Mouse (Mus musculus): ENCODE results near the gene Ccdc170. TPM values are rescaled to one million over a fixed set of nuclear protein-coding genes. Genes with fewer than 3 reads are reported as not detected.

The Ccdc170 gene
- polyA plus RNA-seq, 1 experiment from 2014 or later, result 0.20 TPM

GRCm38 (mm10) chr10:4483848-4484247, 1.5 kb downstream of the Ccdc170 start:
- 79% methylated on average over 1 of the region's 1 CpGs for WGBS
- H3K4me2 ChIP-seq (replicated peaks), result no peak overlapping the region
- H3K4me1 ChIP-seq, result no peaks in the 10 kb centered on the region
- H3K27ac ChIP-seq, result no peak overlapping the region
- no peaks in the 10 kb centered on the region for H3K9me3 ChIP-seq
- no peaks in the 10 kb centered on the region for H3K36me3 ChIP-seq
- H3K9ac ChIP-seq, result no peak overlapping the region
- no peaks in the 10 kb centered on the region for H3K27me3 ChIP-seq
- H3K4me3 ChIP-seq, result no peak overlapping the region
- no peak for ATAC-seq (ENCODE audit: low FRiP score, low read depth)

- H3K36me3 ChIP-seq, result no peaks in the 10 kb centered on the region
- 72% methylated on average over 9 of the region's 9 CpGs for WGBS
- no peak for ATAC-seq (ENCODE audit: low FRiP score, low read depth)
Observed at GRCm38 (mm10) chr10:4484986-4485385, 2.7 kb downstream of the Ccdc170 start.

GRCm38 (mm10) chr10:4489865-4490264, 7.6 kb downstream of the Ccdc170 start:
- H3K9me3 ChIP-seq, result no peaks in the 10 kb centered on the region
- no peak overlapping the region for H3K4me2 ChIP-seq (replicated peaks)
- no peak for ATAC-seq (ENCODE audit: low FRiP score, low read depth)
- H3K4me1 ChIP-seq, result no peaks in the 10 kb centered on the region
- H3K9ac ChIP-seq, result no peak overlapping the region
- no peaks in the 10 kb centered on the region for H3K36me3 ChIP-seq
- no peaks in the 10 kb centered on the region for H3K27me3 ChIP-seq
- 83% methylated on average over 5 of the region's 5 CpGs for WGBS
- no peak overlapping the region for H3K27ac ChIP-seq
- H3K4me3 ChIP-seq, result no peak overlapping the region

More at GRCm38 (mm10) chr10:4484986-4485385, 2.7 kb downstream of the Ccdc170 start:
- Histone ChIP-seq H3K4me1 (no peaks in the 10 kb centered on the region), H3K27me3 (no peaks in the 10 kb centered on the region), H3K9me3 (no peaks in the 10 kb centered on the region), H3K9ac (no peak overlapping the region), H3K4me2 (replicated peaks) (no peak overlapping the region), H3K27ac (no peak overlapping the region), H3K4me3 (no peak overlapping the region)

DNA sequence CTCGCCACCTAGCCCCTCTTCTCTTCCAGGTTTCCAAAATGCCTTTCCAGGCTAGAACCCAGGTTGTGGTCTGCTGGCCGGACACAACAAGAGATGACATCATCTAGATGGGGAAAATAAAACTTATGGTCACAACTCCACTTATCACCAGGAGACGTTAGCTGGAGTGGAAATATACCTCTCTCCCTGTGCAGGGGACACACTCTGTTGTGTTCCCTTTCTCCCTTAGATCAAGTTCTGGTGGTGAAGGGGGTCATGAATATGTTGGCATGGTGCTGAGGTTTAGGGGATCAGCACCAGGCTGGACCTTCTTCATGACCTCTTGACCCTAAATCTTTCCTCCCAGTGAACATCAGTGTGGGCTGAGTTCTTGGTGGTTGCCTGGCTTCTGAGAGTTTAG, 9.0 kb downstream of the Ccdc170 start:
- no peaks in the 10 kb centered on the region for H3K36me3 ChIP-seq
- no peak overlapping the region for H3K9ac ChIP-seq
- no peak overlapping the region for H3K4me2 ChIP-seq (replicated peaks)
- no peak overlapping the region for H3K27ac ChIP-seq
- H3K27me3 ChIP-seq, result no peaks in the 10 kb centered on the region
- ATAC-seq (ENCODE audit: low FRiP score, low read depth), result no peak
- H3K9me3 ChIP-seq, result no peaks in the 10 kb centered on the region
- H3K4me1 ChIP-seq, result no peaks in the 10 kb centered on the region
- H3K4me3 ChIP-seq, result no peak overlapping the region
- WGBS, result 52% methylated on average over 3 of the region's 3 CpGs

- 31% methylated on average over 1 of the region's 1 CpGs for WGBS
- H3K4me2 ChIP-seq (replicated peaks), result no peak overlapping the region
- no peak overlapping the region for H3K9ac ChIP-seq
- no peaks in the 10 kb centered on the region for H3K36me3 ChIP-seq
- H3K4me3 ChIP-seq, result no peak overlapping the region
- no peaks in the 10 kb centered on the region for H3K9me3 ChIP-seq
- H3K4me1 ChIP-seq, result no peaks in the 10 kb centered on the region
- no peaks in the 10 kb centered on the region for H3K27me3 ChIP-seq
- no peak for ATAC-seq (ENCODE audit: low FRiP score, low read depth)
- no peak overlapping the region for H3K27ac ChIP-seq
Observed at GRCm38 (mm10) chr10:4492045-4492444, 9.7 kb downstream of the Ccdc170 start.

DNA sequence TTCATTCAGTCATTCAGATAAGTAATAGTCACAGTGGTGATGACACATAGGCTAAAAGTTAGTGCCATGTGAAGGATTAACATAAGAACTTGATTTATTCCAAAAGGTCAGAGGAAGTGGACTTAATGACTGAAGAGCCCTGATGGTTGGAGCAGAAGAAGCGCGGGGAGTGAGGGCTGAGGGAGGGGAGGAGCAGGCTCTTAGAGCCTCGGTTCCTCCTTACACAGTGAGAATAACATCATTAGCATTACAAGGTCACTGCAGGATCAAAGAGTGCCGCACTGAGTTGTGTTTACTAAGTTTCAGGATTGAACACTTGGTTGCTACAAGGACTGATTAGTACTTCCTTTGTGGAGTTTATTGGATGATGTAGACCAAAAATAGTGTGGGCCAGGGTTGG, 10.6 kb downstream of the Ccdc170 start:
- Histone ChIP-seq H3K36me3 (no peaks in the 10 kb centered on the region), H3K9ac (no peak overlapping the region), H3K4me3 (no peak overlapping the region), H3K4me1 (no peaks in the 10 kb centered on the region), H3K27ac (no peak overlapping the region), H3K9me3 (no peaks in the 10 kb centered on the region), H3K4me2 (replicated peaks) (no peak overlapping the region), H3K27me3 (no peaks in the 10 kb centered on the region)
- 15% methylated on average over 4 of the region's 4 CpGs for WGBS
- no peak for ATAC-seq (ENCODE audit: low FRiP score, low read depth)

GRCm38 (mm10) chr10:4503251-4503650, 20.9 kb downstream of the Ccdc170 start:
- H3K9me3 ChIP-seq, result no peaks in the 10 kb centered on the region
- no peak overlapping the region for H3K27ac ChIP-seq
- H3K27me3 ChIP-seq, result no peaks in the 10 kb centered on the region
- no peak overlapping the region for H3K4me3 ChIP-seq
- WGBS, result 89% methylated on average over 8 of the region's 8 CpGs
- H3K9ac ChIP-seq, result no peak overlapping the region
- H3K36me3 ChIP-seq, result no peaks in the 10 kb centered on the region
- H3K4me2 ChIP-seq (replicated peaks), result no peak overlapping the region
- ATAC-seq (ENCODE audit: low FRiP score, low read depth), result no peak
- no peaks in the 10 kb centered on the region for H3K4me1 ChIP-seq

DNA sequence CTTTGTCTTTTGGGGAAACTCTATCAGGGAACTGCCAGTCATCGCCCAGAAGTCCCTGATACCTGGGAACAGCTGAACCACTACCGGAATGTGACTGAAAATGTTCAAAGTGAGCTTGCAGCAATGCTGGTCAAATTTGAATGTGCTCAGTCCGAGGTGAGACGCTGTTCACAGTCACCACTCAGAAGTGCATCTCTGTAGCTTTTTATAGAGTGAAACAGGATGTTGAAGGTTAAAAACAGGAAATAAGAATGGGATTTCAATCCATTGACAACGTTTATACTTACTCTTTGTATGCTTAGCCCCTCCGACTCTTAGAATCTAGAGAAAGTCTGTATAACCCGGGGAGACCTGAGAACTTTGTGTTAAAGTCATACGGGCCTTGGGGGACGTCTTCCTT, 30.4 kb downstream of the Ccdc170 start:
- ATAC-seq (ENCODE audit: low FRiP score, low read depth), result no peak

DNA sequence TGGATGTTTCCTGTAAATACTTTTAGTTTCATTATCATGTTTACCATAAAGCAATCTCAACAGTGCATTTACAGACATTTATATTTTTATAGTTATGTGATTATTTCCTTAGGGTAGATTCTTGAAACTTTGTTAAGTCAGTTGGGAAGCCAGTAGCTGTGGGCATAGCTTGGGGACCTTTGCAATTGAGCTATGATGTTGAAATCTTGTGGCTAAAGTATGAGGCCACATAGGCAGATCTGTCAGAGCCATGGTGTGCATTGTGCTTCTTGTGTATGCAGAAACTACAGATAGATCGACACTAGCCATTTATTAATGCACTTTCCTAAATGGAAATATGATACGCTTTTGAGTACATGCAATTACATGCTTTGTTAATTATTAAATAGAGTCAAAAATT, 35.3 kb downstream of the Ccdc170 start:
- no peak overlapping the region for H3K4me2 ChIP-seq (replicated peaks)
- H3K27ac ChIP-seq, result no peak overlapping the region
- WGBS, result 89% methylated on average over 2 of the region's 2 CpGs
- H3K36me3 ChIP-seq, result no peaks in the 10 kb centered on the region
- no peaks in the 10 kb centered on the region for H3K27me3 ChIP-seq
- no peak overlapping the region for H3K4me3 ChIP-seq
- no peak overlapping the region for H3K9ac ChIP-seq
- ATAC-seq (ENCODE audit: low FRiP score, low read depth), result no peak
- no peaks in the 10 kb centered on the region for H3K9me3 ChIP-seq
- H3K4me1 ChIP-seq, result 0 out of 2 replicates have a peak, but pooled peaks cover 3% of the 10 kb centered on the region

More for the DNA sequence above, 30.4 kb downstream of the Ccdc170 start:
- H3K9me3 ChIP-seq, result no peaks in the 10 kb centered on the region
- no peak overlapping the region for H3K9ac ChIP-seq
- no peak overlapping the region for H3K27ac ChIP-seq
- 0 out of 2 replicates have a peak, but pooled peaks cover 3% of the 10 kb centered on the region for H3K4me1 ChIP-seq
- WGBS, result 69% methylated on average over 9 of the region's 9 CpGs
- no peak overlapping the region for H3K4me3 ChIP-seq
- no peaks in the 10 kb centered on the region for H3K36me3 ChIP-seq
- no peak overlapping the region for H3K4me2 ChIP-seq (replicated peaks)
- H3K27me3 ChIP-seq, result no peaks in the 10 kb centered on the region

DNA sequence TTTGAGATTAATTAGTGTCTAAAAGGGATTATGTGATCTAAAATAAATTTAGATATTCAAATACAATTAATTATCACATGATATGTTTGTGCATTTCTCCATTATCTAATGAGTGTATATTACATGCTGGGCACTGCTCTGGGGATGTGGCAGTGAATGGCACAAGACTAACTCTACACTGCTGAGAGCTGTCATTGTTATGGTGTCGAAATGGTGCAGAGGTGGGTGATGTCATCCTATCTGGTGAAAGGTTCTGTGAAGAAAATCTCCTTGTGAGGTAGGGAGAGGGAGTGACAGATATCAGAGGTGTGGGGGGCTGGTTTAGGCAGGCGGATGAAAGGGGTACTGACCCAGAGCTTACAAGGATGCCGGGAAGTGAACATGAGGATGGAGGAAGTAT, 37.3 kb downstream of the Ccdc170 start:
- H3K9ac ChIP-seq, result no peak overlapping the region
- ATAC-seq (ENCODE audit: low FRiP score, low read depth), result no peak
- 85% methylated on average over 3 of the region's 3 CpGs for WGBS

GRCm38 (mm10) chr10:4520394-4521102, 38.2 kb downstream of the Ccdc170 start:
- 57% methylated on average over 6 of the region's 6 CpGs for WGBS

More for the DNA sequence above, 37.3 kb downstream of the Ccdc170 start:
- Histone ChIP-seq H3K27ac (no peak overlapping the region), H3K4me2 (replicated peaks) (no peak overlapping the region), H3K36me3 (no peaks in the 10 kb centered on the region), H3K4me3 (no peak overlapping the region), H3K27me3 (no peaks in the 10 kb centered on the region), H3K9me3 (no peaks in the 10 kb centered on the region), H3K4me1 (no peaks in the 10 kb centered on the region)

DNA sequence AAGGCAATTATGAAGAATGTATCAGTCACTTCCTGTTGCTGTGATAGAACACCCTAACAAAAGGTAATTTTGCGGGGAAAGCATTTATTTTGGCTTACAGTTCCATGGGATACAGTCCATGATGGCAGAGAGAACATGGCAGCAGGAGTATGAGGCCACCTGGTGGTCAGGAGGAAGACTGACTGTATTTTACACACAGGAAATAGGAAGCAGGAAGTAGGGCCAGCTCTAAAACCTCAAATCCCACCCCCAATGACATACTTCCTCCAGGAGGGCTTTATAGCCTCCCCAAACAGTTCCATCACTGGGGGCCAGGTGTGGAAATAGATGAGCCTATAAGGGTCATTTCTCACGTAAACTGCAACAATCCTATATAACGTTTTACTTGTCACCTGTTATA, 39.8 kb downstream of the Ccdc170 start:
- ATAC-seq (ENCODE audit: low FRiP score, low read depth), result no peak
- no peak overlapping the region for H3K4me2 ChIP-seq (replicated peaks)
- no peaks in the 10 kb centered on the region for H3K4me1 ChIP-seq
- H3K27ac ChIP-seq, result no peak overlapping the region
- H3K36me3 ChIP-seq, result no peaks in the 10 kb centered on the region
- WGBS, result 87% methylated on average over 3 of the region's 3 CpGs
- H3K4me3 ChIP-seq, result no peak overlapping the region
- H3K27me3 ChIP-seq, result no peaks in the 10 kb centered on the region
- H3K9me3 ChIP-seq, result no peaks in the 10 kb centered on the region
- no peak overlapping the region for H3K9ac ChIP-seq

More at GRCm38 (mm10) chr10:4520394-4521102, 38.2 kb downstream of the Ccdc170 start:
- Histone ChIP-seq H3K4me3 (no peak overlapping the region), H3K27me3 (no peaks in the 10 kb centered on the region), H3K4me1 (no peaks in the 10 kb centered on the region), H3K9me3 (no peaks in the 10 kb centered on the region), H3K4me2 (replicated peaks) (no peak overlapping the region), H3K27ac (no peak overlapping the region), H3K36me3 (no peaks in the 10 kb centered on the region), H3K9ac (no peak overlapping the region)
- no peak for ATAC-seq (ENCODE audit: low FRiP score, low read depth)

- Histone ChIP-seq H3K27me3 (no peaks in the 10 kb centered on the region), H3K9me3 (no peaks in the 10 kb centered on the region), H3K36me3 (no peaks in the 10 kb centered on the region), H3K4me2 (replicated peaks) (no peak overlapping the region), H3K4me1 (no peaks in the 10 kb centered on the region), H3K4me3 (no peak overlapping the region), H3K27ac (no peak overlapping the region), H3K9ac (no peak overlapping the region)
- ATAC-seq (ENCODE audit: low FRiP score, low read depth), result no peak
- 63% methylated on average over 4 of the region's 4 CpGs for WGBS
Observed at GRCm38 (mm10) chr10:4523078-4523477, 40.8 kb downstream of the Ccdc170 start.
